Mouse (Mus musculus) stomach, embryonic 16.5 days (tissue): ENCODE measurements at regions not wholly inside any gene's neighbourhood (a gene's known extent, or its start where the extent isn't known, plus 50 kb on each side); places are given as distances from the start of the nearest gene placed in this dataset.

Experiments used
- ATAC-seq: fragments of 200-750 bp; cut with Nextera tagmentation; 2 replicates; pipeline ENCODE4 v1.8.0; 2017; ENCODE audit warnings: moderate number of reproducible peaks, moderate TSS enrichment; ENCODE audit not compliant: insufficient read depth, low FRiP score
- H3K27ac ChIP-seq: fragments of 300-500 bp; sonication (generic); 2 replicates; pipeline ENCODE4 v1.5.1; 2014; ENCODE audit warnings: low read length
- H3K27me3 ChIP-seq: fragments of 300-500 bp; sonication (generic); 2 replicates; pipeline ENCODE4 v1.6.1; 2014; ENCODE audit warnings: low read length, control low read depth, mixed read lengths; ENCODE audit not compliant: control insufficient read depth, insufficient read depth
- H3K36me3 ChIP-seq: fragments of 300-500 bp; sonication (generic); 2 replicates; pipeline ENCODE4 v1.6.1; 2014; ENCODE audit warnings: low read length; ENCODE audit not compliant: control insufficient read depth, insufficient read depth
- H3K4me1 ChIP-seq: fragments of 300-500 bp; sonication (generic); 2 replicates; pipeline ENCODE4 v1.6.1; 2014; ENCODE audit warnings: low read length, control low read depth, mixed read lengths; ENCODE audit not compliant: control insufficient read depth, insufficient read depth
- H3K4me2 ChIP-seq: fragments of 300-500 bp; sonication (generic); 2 replicates; pipeline ENCODE4 v1.6.1; 2014; ENCODE audit warnings: low read depth, low read length, mixed read lengths
- H3K4me3 ChIP-seq: fragments of 300-500 bp; sonication (generic); replicated peaks from 2 replicates; pipeline ENCODE4 v1.5.1; 2014; ENCODE audit warnings: mild to moderate bottlenecking, low read length
- H3K9ac ChIP-seq: fragments of 300-500 bp; sonication (generic); 2 replicates; pipeline ENCODE4 v1.6.1; 2014; ENCODE audit warnings: low read length
- H3K9me3 ChIP-seq: fragments of 300-500 bp; sonication (generic); replicated peaks from 2 replicates; pipeline ENCODE4 v1.6.1; 2016; ENCODE audit warnings: low read length, control low read depth; ENCODE audit not compliant: control insufficient read depth
- WGBS: fragments of 180-500 bp; shearing (Covaris S2); extraction: QIAGEN DNeasy Blood & Tissue Kit; methylation state at CpG from one replicate; pipeline ENCODE4 v1.1.7; 2014; 5-methylcytosine and 5-hydroxymethylcytosine counted together

DNA sequence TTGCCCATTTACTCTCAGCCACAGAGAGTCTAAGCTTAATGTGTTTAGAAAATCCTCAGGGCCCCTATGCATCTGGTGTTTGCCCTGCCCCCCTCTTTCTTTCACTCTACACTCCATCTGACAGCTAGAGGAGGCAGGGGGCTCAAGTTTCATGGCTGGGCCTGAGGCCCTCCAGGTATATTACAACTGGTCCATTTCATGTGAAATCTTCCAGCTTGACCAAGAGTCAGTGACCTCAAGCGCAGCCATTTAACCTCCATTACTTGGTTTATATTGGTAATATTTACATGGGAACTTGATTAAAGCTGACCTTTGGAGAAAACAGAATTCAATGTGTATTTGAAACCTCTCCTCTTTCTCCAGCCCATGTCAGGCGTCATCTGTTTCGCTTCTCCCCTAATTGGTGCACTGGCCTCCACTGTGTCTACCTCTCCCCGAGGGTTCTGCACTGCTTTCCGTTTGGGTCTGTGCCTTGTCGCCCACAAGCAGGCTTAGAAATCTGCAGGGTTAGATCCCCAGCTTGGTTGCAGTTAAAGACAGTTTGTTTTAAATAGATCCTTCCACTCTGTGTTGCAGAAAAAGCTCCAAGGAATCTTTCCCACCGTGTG is 327.6 kb upstream of the Npvf start:
- Histone ChIP-seq H3K4me3 (no peak overlapping the region), H3K27ac (peak overlapping the region; percentile 91)

DNA sequence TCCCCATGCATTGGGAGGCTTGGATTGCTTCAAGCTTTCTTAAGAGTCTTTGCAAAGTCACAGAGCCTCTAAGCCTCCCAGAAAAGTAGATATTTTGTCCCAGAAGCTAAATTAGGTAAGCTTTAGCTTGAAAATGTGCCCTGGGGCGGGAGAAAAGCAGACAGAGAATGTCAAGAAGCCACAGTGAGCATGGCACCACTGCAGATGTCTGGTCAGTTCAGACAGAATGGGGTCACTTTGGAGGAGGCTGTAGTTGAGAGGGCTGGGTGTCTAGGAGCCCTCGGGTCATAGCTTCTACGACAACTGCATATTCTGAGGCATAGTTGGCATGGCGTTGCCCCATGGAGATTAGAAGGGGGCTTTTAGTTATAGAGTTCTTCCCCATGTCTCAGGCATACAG is 328.6 kb upstream of the Npvf start:
- Histone ChIP-seq H3K4me1 (peaks cover 54% of the 10 kb centered on the region), H3K9me3 (no peaks in the 10 kb centered on the region), H3K9ac (no peak overlapping the region), H3K4me2 (no peak overlapping the region), H3K27ac (peak overlapping the region; percentile 91), H3K36me3 (no peaks in the 10 kb centered on the region), H3K27me3 (no peaks in the 10 kb centered on the region), H3K4me3 (no peak overlapping the region)
- 48% methylated on average over 4 of the region's 4 CpGs for WGBS
- ATAC-seq, result no peak

More for the DNA sequence above, 327.6 kb upstream of the Npvf start:
- peak; percentile 56; the same call in 1 of the 2 replicates for ATAC-seq
- Histone ChIP-seq H3K27me3 (no peaks in the 10 kb centered on the region), H3K4me2 (no peak overlapping the region), H3K4me1 (peaks cover 57% of the 10 kb centered on the region), H3K9me3 (no peaks in the 10 kb centered on the region), H3K9ac (0 out of 2 replicates have a peak overlapping the region, but pooled peaks have one; percentile 19), H3K36me3 (no peaks in the 10 kb centered on the region)
- WGBS, result 32% methylated on average over 7 of the region's 7 CpGs

DNA sequence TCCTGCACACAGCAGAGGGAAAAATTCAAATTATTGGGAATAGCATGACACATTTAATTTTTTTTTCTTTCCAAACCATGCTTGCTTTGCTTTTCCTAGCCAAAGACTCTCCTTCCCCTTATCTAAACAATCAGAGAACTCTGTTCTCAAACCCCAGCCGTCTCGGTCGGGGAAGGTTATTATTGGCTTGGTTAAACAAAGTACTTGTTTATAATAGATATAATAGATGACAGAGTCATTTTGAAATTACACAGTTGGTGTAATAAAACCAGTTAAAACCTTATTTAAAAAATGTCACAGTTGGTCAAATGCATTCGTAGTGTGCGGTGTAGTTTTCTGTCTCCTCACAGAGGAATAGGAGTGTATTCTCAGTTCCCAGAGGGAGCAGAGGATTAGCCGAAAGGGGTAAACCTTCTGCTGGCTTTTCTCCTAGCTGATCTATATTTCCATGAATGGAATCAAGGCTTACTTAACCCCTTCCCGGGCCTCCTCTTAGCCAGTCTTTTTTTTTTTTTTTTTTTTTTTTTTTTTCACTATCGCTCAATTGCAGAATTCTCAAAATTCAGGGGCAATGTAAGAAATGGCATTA is 329.4 kb upstream of the Npvf start:
- H3K4me2 ChIP-seq, result no peak overlapping the region
- no peak overlapping the region for H3K4me3 ChIP-seq
- peaks cover 47% of the 10 kb centered on the region for H3K4me1 ChIP-seq
- no peaks in the 10 kb centered on the region for H3K9me3 ChIP-seq
- WGBS, result 13% methylated on average over 8 of the region's 8 CpGs
- H3K27me3 ChIP-seq, result no peaks in the 10 kb centered on the region
- no peaks in the 10 kb centered on the region for H3K36me3 ChIP-seq
- peak overlapping the region; percentile 91 for H3K27ac ChIP-seq
- peak; percentile 59; the same call in 1 of the 2 replicates for ATAC-seq
- H3K9ac ChIP-seq, result no peak overlapping the region

DNA sequence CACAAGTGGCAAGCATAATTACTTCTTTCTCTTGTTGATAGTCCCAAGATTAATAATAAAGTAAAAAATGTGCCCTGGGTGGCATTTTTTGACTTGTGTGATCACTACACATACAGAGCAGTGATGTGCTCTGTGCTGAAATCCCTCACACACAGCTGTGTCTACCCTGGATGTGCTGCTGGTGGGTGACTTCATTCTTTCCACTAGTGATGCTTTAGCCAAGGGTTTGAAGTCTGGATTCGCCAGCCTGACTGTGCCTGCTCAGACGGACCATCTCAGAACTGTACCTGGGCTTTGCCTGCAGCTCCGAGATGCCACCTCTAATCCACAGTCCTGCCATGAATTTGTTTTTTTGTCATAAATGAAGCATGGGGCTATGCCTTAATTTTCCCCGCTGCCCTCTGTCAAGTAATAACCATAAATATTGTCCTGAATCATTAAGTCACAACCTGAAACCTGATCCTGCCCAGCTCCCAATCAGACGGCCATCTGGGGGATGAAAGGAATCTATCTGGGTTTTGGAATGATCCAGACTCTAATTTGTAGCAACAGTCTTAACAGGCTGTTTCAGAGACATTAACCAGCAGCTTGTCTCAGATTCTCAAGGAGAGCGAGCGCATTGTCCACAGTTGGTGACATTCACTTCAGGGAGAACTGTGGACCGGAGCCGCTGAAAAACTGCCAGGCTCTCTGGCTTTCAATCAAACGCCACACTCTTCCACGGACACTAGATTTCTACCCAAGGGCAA is 330.1 kb upstream of the Npvf start:
- Histone ChIP-seq H3K27me3 (no peaks in the 10 kb centered on the region), H3K4me1 (peaks cover 41% of the 10 kb centered on the region), H3K9ac (no peak overlapping the region), H3K36me3 (no peaks in the 10 kb centered on the region), H3K27ac (peak overlapping the region; percentile 88), H3K9me3 (no peaks in the 10 kb centered on the region), H3K4me2 (no peak overlapping the region), H3K4me3 (no peak overlapping the region)
- 34% methylated on average over 11 of the region's 11 CpGs for WGBS
- ATAC-seq, result peak; percentile 47; the same call in 1 of the 2 replicates

DNA sequence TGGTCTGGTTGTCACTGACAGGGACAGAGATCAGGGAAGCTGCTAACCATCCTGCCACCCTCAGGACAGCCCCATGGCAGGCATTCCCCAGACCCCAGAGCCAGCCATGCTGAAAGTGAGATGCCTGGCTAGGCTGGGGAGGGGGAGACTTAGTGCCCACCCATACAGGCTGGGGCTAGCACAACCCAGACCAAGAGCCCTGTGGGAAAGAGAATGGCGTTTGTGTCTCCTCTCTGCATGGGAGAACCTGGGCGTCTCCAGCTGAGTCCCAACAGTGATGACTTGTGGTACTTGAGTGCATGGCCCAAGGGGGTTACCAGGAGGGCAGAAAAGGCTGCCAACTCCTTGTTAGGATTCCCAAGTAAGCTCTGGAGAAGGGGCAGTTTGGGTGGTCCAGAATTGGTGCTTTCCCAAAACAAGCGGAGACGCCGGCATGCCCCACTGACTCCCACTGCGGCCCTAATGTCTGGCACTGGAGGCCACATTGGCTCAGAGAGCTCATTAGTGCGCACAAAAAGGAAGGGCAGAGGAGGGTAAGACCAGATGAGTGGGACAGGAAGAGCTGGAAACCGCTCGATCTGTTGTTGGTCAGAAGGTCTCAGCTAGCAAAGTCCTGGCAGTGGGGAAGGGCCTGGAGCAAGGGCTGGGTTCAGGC is 332.2 kb upstream of the Npvf start:
- H3K36me3 ChIP-seq, result no peaks in the 10 kb centered on the region
- peaks cover 28% of the 10 kb centered on the region for H3K4me1 ChIP-seq
- no peak overlapping the region for H3K9ac ChIP-seq
- peak overlapping the region; percentile 70 for H3K27ac ChIP-seq
- H3K9me3 ChIP-seq, result no peaks in the 10 kb centered on the region
- H3K27me3 ChIP-seq, result no peaks in the 10 kb centered on the region
- no peak overlapping the region for H3K4me3 ChIP-seq
- 67% methylated on average over 9 of the region's 9 CpGs for WGBS
- H3K4me2 ChIP-seq, result no peak overlapping the region
- ATAC-seq, result no peak

DNA sequence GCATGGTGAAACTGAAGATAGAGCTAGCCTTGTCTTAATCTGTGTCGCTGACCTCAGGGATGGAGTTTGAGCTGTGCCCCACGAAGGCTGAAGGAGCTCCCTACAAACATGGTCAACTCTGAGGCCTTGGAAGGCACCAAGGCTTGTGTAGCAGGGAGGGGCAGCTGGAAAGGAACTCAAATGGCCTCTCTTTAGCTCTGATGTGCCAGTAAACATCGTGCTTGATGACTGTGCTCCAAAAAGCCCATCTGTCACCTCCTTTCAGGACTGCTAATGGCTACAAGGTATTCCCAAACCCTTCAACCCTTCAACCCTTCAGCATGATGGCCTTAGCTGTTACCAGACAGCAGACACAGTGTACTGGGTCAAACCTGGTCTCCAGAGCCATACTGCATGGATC is 334.3 kb upstream of the Npvf start:
- Histone ChIP-seq H3K27me3 (no peaks in the 10 kb centered on the region), H3K4me2 (no peak overlapping the region), H3K4me1 (peaks cover 9% of the 10 kb centered on the region; the same call in 1 of the 2 replicates), H3K36me3 (no peaks in the 10 kb centered on the region), H3K9me3 (no peaks in the 10 kb centered on the region), H3K4me3 (no peak overlapping the region), H3K9ac (no peak overlapping the region), H3K27ac (no peak overlapping the region)
- ATAC-seq, result no peak
- 68% methylated on average over 3 of the region's 3 CpGs for WGBS

DNA sequence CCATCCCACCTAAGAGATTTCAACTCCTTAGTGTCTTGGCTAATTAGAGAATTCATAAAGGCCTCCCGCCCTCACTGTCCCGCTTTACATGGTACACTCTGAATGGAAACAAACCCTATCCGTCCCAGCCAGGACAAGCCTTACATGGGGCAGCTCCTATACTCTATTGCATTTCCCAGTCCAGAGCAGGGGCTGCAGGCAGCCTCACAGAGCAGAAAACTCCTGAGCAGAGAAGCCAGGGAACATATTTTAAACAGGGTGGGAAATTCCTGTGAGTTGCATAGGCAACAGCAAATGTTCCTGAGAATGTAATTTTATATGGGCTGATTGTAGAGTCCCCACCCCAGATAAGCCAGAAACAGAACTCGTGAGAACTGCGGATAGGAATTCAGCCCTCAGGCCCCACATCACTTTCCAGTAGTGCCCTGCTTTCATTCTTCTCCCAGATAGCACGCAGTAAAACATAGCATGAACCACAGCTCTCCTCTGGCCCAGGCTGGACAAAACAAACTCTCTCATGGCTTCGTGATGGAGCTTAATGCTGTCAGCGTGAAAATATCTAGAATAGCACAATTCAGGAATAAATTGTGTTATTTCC is 337.4 kb upstream of the Npvf start:
- Histone ChIP-seq H3K9me3 (no peaks in the 10 kb centered on the region), H3K27ac (no peak overlapping the region), H3K4me3 (no peak overlapping the region), H3K36me3 (no peaks in the 10 kb centered on the region), H3K4me2 (no peak overlapping the region), H3K27me3 (no peaks in the 10 kb centered on the region), H3K4me1 (no peaks in the 10 kb centered on the region), H3K9ac (no peak overlapping the region; the same call in 1 of the 2 replicates)
- 68% methylated on average over 8 of the region's 8 CpGs for WGBS
- no peak for ATAC-seq

DNA sequence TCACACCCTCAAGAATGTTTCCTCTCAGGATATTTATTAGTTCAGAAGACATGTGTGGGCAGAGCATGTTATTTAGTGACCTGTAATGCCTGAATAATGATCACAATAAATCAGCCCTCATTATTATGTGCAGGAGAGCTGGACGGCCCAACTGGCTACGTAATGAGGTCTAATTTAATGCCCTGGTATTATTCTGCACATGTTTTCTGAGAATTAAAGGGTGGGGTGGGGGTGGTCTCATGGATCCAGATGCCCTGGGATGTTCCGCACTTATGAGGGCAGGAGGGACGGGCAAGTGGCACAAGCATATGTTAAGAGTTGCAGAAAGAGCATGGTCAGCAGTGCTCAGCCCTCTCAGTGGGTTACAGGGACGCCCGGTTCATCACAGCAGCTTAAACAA is 339.7 kb upstream of the Npvf start:
- no peak overlapping the region for H3K9ac ChIP-seq
- ATAC-seq, result no peak
- no peaks in the 10 kb centered on the region for H3K36me3 ChIP-seq
- no peak overlapping the region for H3K4me2 ChIP-seq
- H3K9me3 ChIP-seq, result no peaks in the 10 kb centered on the region
- H3K4me1 ChIP-seq, result no peaks in the 10 kb centered on the region
- 84% methylated on average over 6 of the region's 6 CpGs for WGBS
- no peak overlapping the region for H3K27ac ChIP-seq
- no peaks in the 10 kb centered on the region for H3K27me3 ChIP-seq
- no peak overlapping the region for H3K4me3 ChIP-seq
